Mouse (Mus musculus): ENCODE data around the gene Shc2. TPM values are rescaled to one million over a fixed set of nuclear protein-coding genes. Genes with fewer than 3 reads are reported as not detected.

The Shc2 gene
- total and polyA plus RNA-seq, 2 experiments from 2014 or later: 16.9 to 54.7 TPM

DNA sequence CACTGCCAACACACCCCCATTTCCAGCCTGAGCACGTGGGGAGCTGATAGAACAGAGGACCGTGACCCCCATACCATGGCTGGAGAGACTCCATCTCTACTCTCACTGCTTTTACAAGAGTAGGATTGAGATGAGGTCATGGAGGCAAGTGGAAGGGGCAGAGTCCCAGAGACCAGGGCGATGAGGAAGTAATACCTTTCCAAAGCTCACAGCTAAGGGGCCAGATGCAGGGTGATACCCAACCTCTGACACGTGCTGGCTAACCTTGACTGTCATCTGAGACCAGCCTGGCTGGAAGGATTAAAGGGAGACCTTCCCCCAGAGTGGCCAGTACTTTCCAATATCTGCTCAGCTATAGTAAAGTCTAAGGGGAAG is 50.0 kb downstream of the Shc2 start:
- 67% methylated on average over 4 of the region's 4 CpGs for WGBS
- ATAC-seq (no peak), DNase-seq (no peak)
- Histone ChIP-seq H3K27me3 (ENCODE audit: insufficient read depth, low read length) (no peaks in the 10 kb centered on the region), H3K9me3 (ENCODE audit: low read length) (no peaks in the 10 kb centered on the region), H3K9ac (no peak overlapping the region), H3K36me3 (ENCODE audit: insufficient read depth) (no peaks in the 10 kb centered on the region), H3K27ac (ENCODE audit: low read depth, low read length) (no peak overlapping the region), H3K4me1 (ENCODE audit: insufficient read depth) (no peaks in the 10 kb centered on the region), H3K4me3 (ENCODE audit: low read depth, low read length) (no peak overlapping the region), H3K4me2 (ENCODE audit: low read depth) (no peak overlapping the region)
- TF ChIP-seq CTCF (IDR thresholded peaks at IDR 0.05; ENCODE audit: low read depth): no peak

DNA sequence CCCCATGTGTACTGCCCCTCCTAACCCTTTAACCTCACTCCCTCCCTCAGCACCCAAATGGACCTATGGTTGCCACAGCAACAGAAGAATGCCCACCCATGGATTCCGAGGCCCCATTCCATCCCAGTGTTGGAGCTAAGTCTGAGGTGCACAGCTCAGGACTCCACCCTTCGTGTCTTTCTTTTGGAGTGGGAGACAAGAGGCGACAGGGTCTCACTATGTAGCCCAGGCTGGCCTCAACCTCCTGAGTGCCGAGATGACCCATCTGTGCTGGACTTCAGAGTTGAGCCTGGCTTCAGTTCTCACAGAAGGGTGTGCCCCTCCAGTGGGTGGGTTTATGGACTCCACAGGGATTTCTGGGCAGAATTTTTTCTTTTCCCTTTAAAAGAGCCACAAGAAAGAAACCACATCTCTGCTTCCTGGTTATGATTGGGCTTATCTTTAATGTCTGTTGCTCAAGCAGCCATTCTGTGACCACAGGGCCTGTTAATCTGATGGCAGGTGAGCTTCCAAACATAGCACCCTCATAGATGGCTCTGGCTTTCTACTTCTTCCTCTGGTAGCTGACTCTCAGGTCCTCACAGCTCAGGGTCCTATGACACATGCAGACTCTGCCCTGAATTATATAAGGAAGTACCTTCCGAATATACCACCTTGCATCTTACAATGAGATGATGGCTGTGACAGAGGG is 50.5 kb downstream of the Shc2 start, which contains the start of gene Theg:
TSS of gene Theg (minus strand) at position 271 of the 691 bp plus-strand sequence.
- H3K4me1 ChIP-seq (ENCODE audit: insufficient read depth): no peaks in the 10 kb centered on the region
- no peaks in the 10 kb centered on the region for H3K36me3 ChIP-seq (ENCODE audit: insufficient read depth)
- H3K9me3 ChIP-seq (ENCODE audit: low read length): no peaks in the 10 kb centered on the region
- H3K27me3 ChIP-seq (ENCODE audit: insufficient read depth, low read length): no peaks in the 10 kb centered on the region
- H3K27ac ChIP-seq (ENCODE audit: low read depth, low read length): no peak within 1 kb of the TSS
- DNase-seq (no peak), ATAC-seq (no peak)
- no peak for TF ChIP-seq CTCF (IDR thresholded peaks at IDR 0.05; ENCODE audit: low read depth)
- no peak within 1 kb of the TSS for H3K4me3 ChIP-seq (ENCODE audit: low read depth, low read length)
- no peak within 1 kb of the TSS for H3K4me2 ChIP-seq (ENCODE audit: low read depth)
- H3K9ac ChIP-seq: no peak within 1 kb of the TSS
- WGBS: 84% methylated on average over 5 of the region's 5 CpGs

DNA sequence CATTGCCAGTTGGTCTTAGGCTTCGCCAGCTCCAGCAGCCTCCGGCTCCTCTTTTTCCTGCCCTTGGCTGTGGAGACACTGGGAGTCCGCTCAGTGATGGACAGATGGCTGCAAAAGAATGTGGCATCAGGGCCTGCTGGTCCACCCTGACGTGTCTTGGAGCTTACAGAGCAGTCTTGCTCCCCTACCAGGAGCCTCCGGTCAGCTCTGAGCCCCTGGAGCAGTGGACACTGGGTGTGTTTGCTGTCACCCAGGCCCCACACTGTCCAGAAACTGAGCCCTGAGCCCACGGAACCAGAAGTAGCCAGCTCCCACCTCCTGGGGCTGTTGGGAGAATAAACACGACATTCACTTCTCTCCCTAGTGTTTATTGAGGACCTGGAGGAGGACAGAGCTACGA is 51.5 kb downstream of the Shc2 start:
- WGBS: 79% methylated on average over 8 of the region's 8 CpGs
- Histone ChIP-seq H3K9me3 (ENCODE audit: low read length) (no peaks in the 10 kb centered on the region), H3K27me3 (ENCODE audit: insufficient read depth, low read length) (no peaks in the 10 kb centered on the region), H3K9ac (no peak overlapping the region), H3K4me2 (ENCODE audit: low read depth) (no peak overlapping the region), H3K36me3 (ENCODE audit: insufficient read depth) (no peaks in the 10 kb centered on the region), H3K4me1 (ENCODE audit: insufficient read depth) (no peaks in the 10 kb centered on the region), H3K27ac (ENCODE audit: low read depth, low read length) (no peak overlapping the region), H3K4me3 (ENCODE audit: low read depth, low read length) (no peak overlapping the region)
- ATAC-seq: no peak
- no peak for DNase-seq
- TF ChIP-seq CTCF (IDR thresholded peaks at IDR 0.05; ENCODE audit: low read depth): no peak

DNA sequence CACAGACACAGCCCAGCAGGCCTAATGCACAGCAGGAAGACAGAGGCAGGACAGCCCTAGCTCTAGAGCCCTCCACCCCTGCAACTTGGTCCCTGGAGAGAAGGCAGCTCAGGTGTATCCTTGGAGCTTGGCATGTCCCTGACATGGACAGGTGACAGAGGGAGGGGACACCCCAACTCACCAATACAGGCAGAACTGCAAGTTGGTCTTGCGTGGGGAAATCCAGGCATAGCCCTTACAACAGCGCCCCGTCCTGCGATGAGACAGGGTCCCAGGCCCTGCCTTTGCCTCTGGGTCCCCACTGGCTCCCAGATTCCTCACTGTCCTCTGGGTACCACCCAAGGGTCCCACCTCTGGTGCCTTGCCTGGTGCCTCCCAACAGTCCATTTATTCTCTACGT is 52.0 kb downstream of the Shc2 start:
- 95% methylated on average over 5 of the region's 5 CpGs for WGBS
- DNase-seq (no peak), ATAC-seq (no peak)
- Histone ChIP-seq H3K36me3 (ENCODE audit: insufficient read depth) (no peaks in the 10 kb centered on the region), H3K27me3 (ENCODE audit: insufficient read depth, low read length) (no peaks in the 10 kb centered on the region), H3K27ac (ENCODE audit: low read depth, low read length) (no peak overlapping the region), H3K4me2 (ENCODE audit: low read depth) (no peak overlapping the region), H3K9me3 (ENCODE audit: low read length) (no peaks in the 10 kb centered on the region), H3K9ac (no peak overlapping the region), H3K4me1 (ENCODE audit: insufficient read depth) (no peaks in the 10 kb centered on the region), H3K4me3 (ENCODE audit: low read depth, low read length) (no peak overlapping the region)
- no peak for TF ChIP-seq CTCF (IDR thresholded peaks at IDR 0.05; ENCODE audit: low read depth)

DNA sequence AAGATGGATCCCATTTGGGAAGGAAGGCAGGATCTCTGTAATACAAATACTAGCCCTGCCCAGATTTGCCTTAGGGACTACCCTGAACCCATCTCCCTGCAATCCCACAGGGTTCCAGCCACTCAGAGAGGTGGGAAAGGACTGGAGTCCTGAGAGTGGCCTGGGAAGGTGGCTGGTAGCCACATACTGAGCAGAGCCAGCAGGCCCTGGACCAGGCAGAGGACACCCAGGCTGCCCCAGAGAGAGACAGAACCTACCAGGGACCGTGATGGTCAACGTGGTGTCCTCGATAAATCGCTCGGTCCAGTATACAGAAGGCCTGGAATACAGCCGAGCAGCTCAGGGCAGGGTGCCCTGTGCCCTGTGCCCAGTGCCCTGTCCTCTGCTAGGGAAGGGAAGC is 52.6 kb downstream of the Shc2 start:
- Histone ChIP-seq H3K36me3 (ENCODE audit: insufficient read depth) (no peaks in the 10 kb centered on the region), H3K4me3 (ENCODE audit: low read depth, low read length) (no peak overlapping the region), H3K27ac (ENCODE audit: low read depth, low read length) (no peak overlapping the region), H3K9me3 (ENCODE audit: low read length) (no peaks in the 10 kb centered on the region), H3K27me3 (ENCODE audit: insufficient read depth, low read length) (no peaks in the 10 kb centered on the region), H3K4me1 (ENCODE audit: insufficient read depth) (no peaks in the 10 kb centered on the region), H3K9ac (no peak overlapping the region), H3K4me2 (ENCODE audit: low read depth) (no peak overlapping the region)
- TF ChIP-seq CTCF (IDR thresholded peaks at IDR 0.05; ENCODE audit: low read depth): no peak
- WGBS: 92% methylated on average over 6 of the region's 6 CpGs
- DNase-seq: no peak
- no peak for ATAC-seq

DNA sequence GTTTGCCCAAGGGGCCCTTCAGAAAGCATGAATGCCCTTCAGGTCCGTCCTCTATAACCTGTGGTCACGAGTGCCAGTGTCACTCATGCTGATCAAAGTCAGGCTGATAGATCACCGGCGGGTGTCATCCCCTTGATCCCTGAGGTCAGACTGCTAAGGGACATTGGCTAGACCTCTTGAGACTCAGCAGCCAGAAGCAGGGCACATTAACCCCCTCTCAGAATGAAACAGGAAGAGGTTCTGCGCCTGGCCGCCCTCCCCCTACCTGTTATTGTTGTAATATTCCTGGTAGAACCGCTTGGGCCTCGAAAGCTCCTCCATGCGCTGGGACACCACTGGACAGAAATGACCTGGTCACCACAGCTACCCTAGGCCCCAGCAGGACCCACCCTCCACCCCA is 53.3 kb downstream of the Shc2 start:
- DNase-seq (no peak), ATAC-seq (no peak)
- Histone ChIP-seq H3K9me3 (ENCODE audit: low read length) (no peaks in the 10 kb centered on the region), H3K36me3 (ENCODE audit: insufficient read depth) (no peaks in the 10 kb centered on the region), H3K4me1 (ENCODE audit: insufficient read depth) (no peaks in the 10 kb centered on the region), H3K9ac (no peak overlapping the region), H3K4me3 (ENCODE audit: low read depth, low read length) (no peak overlapping the region), H3K4me2 (ENCODE audit: low read depth) (no peak overlapping the region), H3K27me3 (ENCODE audit: insufficient read depth, low read length) (no peaks in the 10 kb centered on the region), H3K27ac (ENCODE audit: low read depth, low read length) (no peak overlapping the region)
- TF ChIP-seq CTCF (IDR thresholded peaks at IDR 0.05; ENCODE audit: low read depth): no peak
- WGBS: 85% methylated on average over 9 of the region's 9 CpGs

DNA sequence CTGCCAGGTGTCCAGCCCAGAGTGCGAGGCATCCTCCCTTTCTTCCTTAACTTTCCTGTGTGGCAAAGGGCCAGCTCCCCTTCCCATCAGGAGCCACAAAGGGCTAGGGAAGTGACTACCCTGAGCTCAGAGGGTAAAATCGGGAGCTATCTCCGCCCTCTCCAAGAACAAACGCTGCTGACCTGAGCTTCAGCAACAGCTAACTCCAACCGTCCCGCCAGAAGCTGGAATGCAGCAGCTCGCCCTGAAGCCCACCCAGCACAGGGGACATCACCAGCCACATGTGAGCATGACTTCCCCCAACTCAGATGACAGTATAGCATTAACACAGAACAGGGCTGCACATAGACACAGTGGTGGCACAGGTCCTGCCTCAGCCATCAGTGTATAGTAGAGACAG is 53.7 kb downstream of the Shc2 start:
- Histone ChIP-seq H3K9me3 (ENCODE audit: low read length) (no peaks in the 10 kb centered on the region), H3K4me3 (ENCODE audit: low read depth, low read length) (no peak overlapping the region), H3K27ac (ENCODE audit: low read depth, low read length) (no peak overlapping the region), H3K36me3 (ENCODE audit: insufficient read depth) (no peaks in the 10 kb centered on the region), H3K4me2 (ENCODE audit: low read depth) (no peak overlapping the region), H3K4me1 (ENCODE audit: insufficient read depth) (no peaks in the 10 kb centered on the region), H3K9ac (no peak overlapping the region), H3K27me3 (ENCODE audit: insufficient read depth, low read length) (no peaks in the 10 kb centered on the region)
- no peak for ATAC-seq
- no peak for TF ChIP-seq CTCF (IDR thresholded peaks at IDR 0.05; ENCODE audit: low read depth)
- 78% methylated on average over 7 of the region's 7 CpGs for WGBS
- no peak for DNase-seq

Measured in forebrain, postnatal 0 days (tissue).